Mouse (Mus musculus) heart, postnatal 0 days (tissue): ENCODE results near the gene Kctd18. TPM values are rescaled to one million over a fixed set of nuclear protein-coding genes. Genes with fewer than 3 reads are reported as not detected.
"Not testable (repeated sequence)": the region's sequence is repeated elsewhere in the genome, so short reads cannot be mapped to it uniquely, and the experiment has no call there.

Experiments used
- ATAC-seq: fragments of 200-750 bp; cut with Nextera tagmentation; 2 replicates; pipeline ENCODE4 v1.8.0; 2017; ENCODE audit warnings: low read depth, moderate number of reproducible peaks, moderate library complexity; ENCODE audit not compliant: insufficient read depth
- DNase-seq: peaks from one replicate; pipeline ENCODE4 v3.0.0-alpha.2; 2016; ENCODE audit warnings: low spot score
- H3K27ac ChIP-seq: fragments of 300-500 bp; sonication (generic); 2 replicates; pipeline ENCODE4 v1.5.1; 2014; ENCODE audit warnings: low read depth, mild to moderate bottlenecking
- H3K27me3 ChIP-seq: fragments of 300-500 bp; sonication (generic); 2 replicates; pipeline ENCODE4 v1.6.1; 2014; ENCODE audit warnings: low read length, mixed read lengths; ENCODE audit not compliant: control insufficient read depth, insufficient read depth
- H3K36me3 ChIP-seq: fragments of 300-500 bp; sonication (generic); replicated peaks from 2 replicates; pipeline ENCODE4 v1.6.1; 2014; ENCODE audit warnings: low read length, mixed read lengths; ENCODE audit not compliant: control insufficient read depth, insufficient read depth
- H3K4me1 ChIP-seq: fragments of 300-500 bp; sonication (generic); 2 replicates; pipeline ENCODE4 v1.6.1; 2014; ENCODE audit warnings: antibody characterized with exemption; ENCODE audit not compliant: control insufficient read depth, insufficient read depth
- H3K4me2 ChIP-seq: fragments of 300-500 bp; sonication (generic); 2 replicates; pipeline ENCODE4 v1.6.1; 2014; ENCODE audit warnings: low read depth, mild to moderate bottlenecking, low read length, moderate library complexity
- H3K4me3 ChIP-seq: fragments of 300-500 bp; sonication (generic); 2 replicates; pipeline ENCODE4 v1.5.1; 2014; ENCODE audit warnings: low read depth, low read length
- H3K9ac ChIP-seq: fragments of 300-500 bp; sonication (generic); replicated peaks from 2 replicates; pipeline ENCODE4 v1.6.1; 2014; ENCODE audit warnings: low read depth, low read length, mixed read lengths
- H3K9me3 ChIP-seq: fragments of 300-500 bp; sonication (generic); replicated peaks from 2 replicates; pipeline ENCODE4 v1.6.1; 2016; ENCODE audit warnings: low read length; ENCODE audit not compliant: control insufficient read depth
- CTCF ChIP-seq: IDR thresholded peaks from 2 replicates; pipeline ENCODE4 v1.5.1; 2016; ENCODE audit warnings: antibody characterized with exemption, control low read depth, low read depth
- EP300 ChIP-seq: IDR thresholded peaks from 2 replicates; pipeline ENCODE4 v1.6.1; 2016; ENCODE audit warnings: antibody characterized with exemption, low read depth
- WGBS: fragments of 180-500 bp; shearing (Covaris S2); extraction: QIAGEN DNeasy Blood & Tissue Kit; methylation state at CpG from one replicate; pipeline ENCODE4 v1.1.7; 2014; 5-methylcytosine and 5-hydroxymethylcytosine counted together
- polyA plus RNA-seq: library from polyadenylated mRNA; unstranded; fragments of >200 nt; fragmentation: Nextera tagmentation; extraction: Ambion mirVana; gene quantifications from 2 replicates; pipeline ENCODE4 v1.2.1, GENCODE M21; 2015
- total RNA-seq: library from RNA; depleted of rRNA; stranded (reverse); fragments of >200 nt; gene quantifications from 2 replicates; pipeline ENCODE4 v1.2.3, GENCODE M21; 2014; ENCODE audit warnings: low replicate concordance

Kctd18 gene
- total and polyA plus RNA-seq, 2 experiments from 2014 or later, result 7.8 to 13.6 TPM

DNA sequence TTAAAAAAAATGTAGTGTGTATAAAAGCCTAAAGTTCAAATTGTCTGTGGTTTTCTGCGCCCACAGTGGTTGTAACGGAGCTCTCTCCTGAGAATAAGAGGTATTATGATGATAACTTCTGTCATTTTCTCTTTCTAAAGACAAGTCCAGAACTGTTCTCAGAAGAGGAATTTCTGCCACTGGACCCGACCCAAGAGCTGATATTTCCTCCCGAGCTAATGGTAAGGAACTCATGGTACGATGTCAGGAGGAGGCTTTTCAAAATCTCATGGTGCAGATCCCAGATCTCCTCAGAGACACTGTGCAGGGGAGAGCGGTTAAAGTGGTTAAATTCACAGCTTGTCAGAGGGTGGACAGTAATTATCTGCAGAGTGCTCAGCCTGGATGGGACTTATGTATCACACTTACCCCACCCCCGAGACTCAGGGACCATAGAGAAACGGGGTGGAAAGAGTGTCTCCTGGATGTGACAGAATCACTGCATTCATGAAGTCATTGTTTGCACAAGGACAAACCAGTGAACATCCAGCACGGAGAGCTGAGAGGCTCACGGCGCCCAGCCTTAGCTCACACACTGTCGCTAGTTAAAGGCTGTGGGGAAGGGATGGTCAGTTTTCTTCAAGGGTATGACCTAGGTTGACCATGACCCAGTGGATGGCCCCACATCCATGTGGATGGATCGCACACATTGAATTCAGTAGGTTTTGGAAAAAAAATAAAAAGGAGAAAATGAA, 37.5 kb upstream of the Kctd18 start:
- TF ChIP-seq CTCF (no peak), EP300 (no peak)
- DNase-seq (no peak), ATAC-seq (no peak)
- H3K27ac ChIP-seq, result no peak overlapping the region
- H3K9ac ChIP-seq, result no peak overlapping the region
- 69% methylated on average over 13 of the region's 13 CpGs for WGBS
- H3K4me2 ChIP-seq, result no peak overlapping the region
- no peaks in the 10 kb centered on the region for H3K36me3 ChIP-seq
- no peaks in the 10 kb centered on the region for H3K27me3 ChIP-seq
- H3K4me1 ChIP-seq, result no peaks in the 10 kb centered on the region
- H3K4me3 ChIP-seq, result no peak overlapping the region
- H3K9me3 ChIP-seq, result no peaks in the 10 kb centered on the region

DNA sequence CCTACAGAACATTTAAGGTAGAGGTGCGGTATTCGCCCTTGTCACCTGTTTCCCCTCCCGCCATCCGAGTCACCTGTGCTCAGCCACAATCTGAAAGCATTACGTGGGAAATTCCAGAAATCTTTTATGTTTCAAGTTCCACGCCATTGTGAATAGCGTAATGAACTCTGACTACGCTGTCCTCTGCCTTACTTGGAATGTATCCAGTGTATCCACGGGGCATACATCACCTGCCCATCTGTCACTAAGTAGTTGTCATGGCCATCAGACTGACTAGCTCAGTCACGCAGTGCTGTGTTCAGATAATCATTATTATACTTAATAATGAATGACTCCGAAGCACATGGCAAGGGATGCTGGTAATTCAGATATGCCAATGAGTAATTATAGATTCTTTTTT, 36.8 kb upstream of the Kctd18 start:
- Histone ChIP-seq H3K9ac (no peak overlapping the region), H3K36me3 (no peaks in the 10 kb centered on the region), H3K9me3 (no peaks in the 10 kb centered on the region), H3K27ac (no peak overlapping the region), H3K4me3 (no peak overlapping the region), H3K4me1 (no peaks in the 10 kb centered on the region), H3K27me3 (no peaks in the 10 kb centered on the region), H3K4me2 (no peak overlapping the region)
- DNase-seq, result no peak
- no peak for ATAC-seq
- WGBS, result 88% methylated on average over 11 of the region's 11 CpGs
- TF ChIP-seq CTCF (no peak), EP300 (no peak)

DNA sequence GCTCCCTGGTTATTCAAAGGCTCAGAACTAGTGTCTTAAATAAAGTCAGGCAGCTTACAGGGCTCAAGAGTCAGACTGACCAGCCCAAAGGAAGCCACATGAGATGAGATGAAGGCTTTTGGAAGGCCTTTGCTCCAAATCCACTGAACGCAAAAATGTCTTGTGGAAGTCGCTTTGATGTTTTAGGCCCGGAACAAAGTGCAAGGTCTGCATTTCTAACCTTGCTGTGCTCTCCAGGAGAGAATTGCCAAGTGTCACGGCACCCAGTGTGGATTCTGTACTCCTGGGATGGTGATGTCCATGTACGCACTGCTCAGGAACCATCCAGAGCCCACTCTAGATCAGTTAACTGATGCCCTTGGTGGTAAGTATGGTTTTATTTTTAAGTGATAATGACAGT, 30.4 kb upstream of the Kctd18 start:
- Histone ChIP-seq H3K4me1 (no peaks in the 10 kb centered on the region), H3K27me3 (no peaks in the 10 kb centered on the region), H3K27ac (no peak overlapping the region), H3K9me3 (no peaks in the 10 kb centered on the region), H3K4me2 (no peak overlapping the region), H3K9ac (no peak overlapping the region), H3K4me3 (no peak overlapping the region), H3K36me3 (no peaks in the 10 kb centered on the region)
- WGBS, result 87% methylated on average over 5 of the region's 5 CpGs
- no peak for ATAC-seq
- no peak for TF ChIP-seq CTCF
- TF ChIP-seq EP300, result no peak
- no peak for DNase-seq

DNA sequence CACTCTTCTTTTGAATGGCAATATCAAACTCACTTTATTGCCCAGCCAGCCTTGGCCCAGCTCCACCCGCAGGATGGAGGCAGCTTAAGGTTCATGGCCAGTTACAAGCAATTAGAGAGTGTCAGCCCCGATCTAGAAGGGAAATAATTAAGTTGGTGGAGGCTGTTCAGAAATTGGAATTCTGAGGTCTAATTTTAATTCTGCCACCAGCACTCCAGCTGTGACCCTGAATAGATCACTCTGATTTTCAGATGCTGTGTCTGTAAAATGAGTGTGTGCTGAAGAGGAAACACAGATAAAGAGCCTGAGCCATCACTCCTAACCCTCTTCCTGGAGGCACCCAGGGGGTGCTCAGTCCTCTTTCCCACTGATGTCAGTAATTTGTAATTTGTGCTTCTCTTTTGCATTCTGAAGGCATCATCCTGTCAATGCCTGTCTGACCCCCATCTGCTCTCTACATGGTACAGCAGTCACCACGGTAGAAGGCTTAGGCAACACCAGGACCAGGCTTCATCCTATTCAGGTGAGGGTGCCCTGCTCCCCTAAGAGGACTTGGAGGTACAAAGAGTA, 28.1 kb upstream of the Kctd18 start:
- 70% methylated on average over 3 of the region's 3 CpGs for WGBS
- DNase-seq (no peak), ATAC-seq (no peak)
- Histone ChIP-seq H3K27me3 (no peaks in the 10 kb centered on the region), H3K27ac (no peak overlapping the region), H3K4me2 (no peak overlapping the region), H3K4me1 (no peaks in the 10 kb centered on the region), H3K4me3 (no peak overlapping the region), H3K9ac (no peak overlapping the region), H3K36me3 (no peaks in the 10 kb centered on the region), H3K9me3 (no peaks in the 10 kb centered on the region)
- TF ChIP-seq CTCF, result no peak

DNA sequence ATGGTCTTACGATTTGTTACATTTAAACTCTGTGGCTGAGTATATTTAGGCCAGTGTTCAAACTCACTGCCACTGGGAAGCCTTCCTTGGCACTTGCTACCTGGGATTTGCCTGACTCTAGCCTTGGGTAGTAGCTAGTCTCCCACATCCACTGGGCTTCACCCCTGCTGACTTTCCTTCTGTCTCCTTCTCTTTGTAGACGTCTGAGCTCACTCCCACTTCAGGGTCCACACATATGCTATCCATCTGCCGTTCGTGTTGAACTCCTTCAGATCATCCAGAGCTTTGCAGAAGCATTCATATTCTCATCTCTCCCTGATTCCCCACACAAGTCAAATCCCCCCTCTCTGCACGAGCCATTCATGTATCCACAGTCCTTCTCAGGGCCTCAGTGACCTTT, 26.8 kb upstream of the Kctd18 start:
- no peaks in the 10 kb centered on the region for H3K27me3 ChIP-seq
- TF ChIP-seq CTCF, result no peak
- no peak for TF ChIP-seq EP300
- WGBS, result 67% methylated on average over 5 of the region's 5 CpGs
- no peak for DNase-seq
- H3K4me1 ChIP-seq, result no peaks in the 10 kb centered on the region
- H3K9me3 ChIP-seq, result no peaks in the 10 kb centered on the region
- no peak overlapping the region for H3K27ac ChIP-seq
- H3K4me2 ChIP-seq, result no peak overlapping the region
- ATAC-seq, result no peak
- no peak overlapping the region for H3K4me3 ChIP-seq
- H3K9ac ChIP-seq, result no peak overlapping the region
- no peaks in the 10 kb centered on the region for H3K36me3 ChIP-seq

DNA sequence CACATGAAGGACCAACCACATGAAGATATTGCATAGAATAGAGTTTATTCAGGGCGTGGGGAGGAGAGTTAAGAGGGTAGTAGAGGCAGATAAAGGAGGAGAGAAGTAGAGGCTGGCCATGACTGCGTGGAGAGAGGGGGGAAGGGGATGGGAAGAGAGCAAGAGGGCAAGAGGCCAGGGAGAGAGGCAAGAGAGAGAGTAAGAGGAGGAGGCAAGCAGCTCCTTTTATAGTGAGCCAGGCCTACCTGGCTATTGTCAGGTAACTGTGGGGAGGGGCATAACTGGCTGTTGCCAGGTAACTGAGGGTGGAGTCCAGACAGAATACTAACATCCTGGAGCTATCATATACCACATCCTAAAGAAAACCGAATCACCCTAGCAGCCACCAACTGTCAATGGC, 26.3 kb upstream of the Kctd18 start:
- Histone ChIP-seq H3K4me3 (no peak overlapping the region), H3K36me3 (no peaks in the 10 kb centered on the region), H3K4me2 (no peak overlapping the region), H3K4me1 (no peaks in the 10 kb centered on the region), H3K27me3 (no peaks in the 10 kb centered on the region), H3K27ac (no peak overlapping the region), H3K9me3 (no peaks in the 10 kb centered on the region), H3K9ac (no peak overlapping the region)
- DNase-seq (no peak), ATAC-seq (no peak)
- TF ChIP-seq EP300 (no peak), CTCF (no peak)
- 62% methylated on average over 3 of the region's 3 CpGs for WGBS

DNA sequence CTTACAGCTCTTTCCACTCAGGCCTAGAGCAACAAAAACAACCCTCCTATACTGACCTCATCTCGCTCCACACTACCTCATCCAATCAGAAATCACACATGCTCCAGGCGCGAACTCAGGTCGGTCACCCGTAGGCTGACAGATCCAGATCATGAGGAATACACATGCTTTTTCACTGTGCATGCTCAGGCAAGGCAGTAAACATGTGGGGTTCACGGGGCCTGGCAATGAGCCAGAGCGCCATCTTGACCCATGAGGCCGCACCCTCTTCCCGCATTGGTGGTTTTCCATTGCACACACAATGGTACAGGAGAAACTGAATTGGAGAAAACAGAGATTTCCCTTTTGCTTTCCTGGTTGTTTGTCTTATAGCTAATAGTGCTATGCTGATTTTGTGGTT, 18.6 kb upstream of the Kctd18 start:
- WGBS, result 90% methylated on average over 9 of the region's 9 CpGs
- H3K36me3 ChIP-seq, DNase-seq, ATAC-seq, H3K27ac ChIP-seq, H3K9ac ChIP-seq, H3K9me3 ChIP-seq, H3K4me3 ChIP-seq, H3K4me1 ChIP-seq, H3K4me2 ChIP-seq, H3K27me3 ChIP-seq: not testable (repeated sequence)
